Mouse (Mus musculus) lung, postnatal 4 days (tissue): ENCODE measurements at regions not wholly inside any gene's neighbourhood (a gene's known extent, or its start where the extent isn't known, plus 50 kb on each side); places are given as distances from the start of the nearest gene placed in this dataset.
A peak's percentile ranks its signal among the peaks of the same experiment; 100 is the strongest.
"Not testable (repeated sequence)": the region's sequence is repeated elsewhere in the genome, so short reads cannot be mapped to it uniquely, and the experiment has no call there.

Experiments used
- DNase-seq, 2 experiments: peaks; one replicate each; pipeline ENCODE4 v3.0.0; 2021

- DNase-seq, result no peak
Observed at GRCm38 (mm10) chr16:55168433-55168832, 129.4 kb downstream of the Zpld1 start.

DNA sequence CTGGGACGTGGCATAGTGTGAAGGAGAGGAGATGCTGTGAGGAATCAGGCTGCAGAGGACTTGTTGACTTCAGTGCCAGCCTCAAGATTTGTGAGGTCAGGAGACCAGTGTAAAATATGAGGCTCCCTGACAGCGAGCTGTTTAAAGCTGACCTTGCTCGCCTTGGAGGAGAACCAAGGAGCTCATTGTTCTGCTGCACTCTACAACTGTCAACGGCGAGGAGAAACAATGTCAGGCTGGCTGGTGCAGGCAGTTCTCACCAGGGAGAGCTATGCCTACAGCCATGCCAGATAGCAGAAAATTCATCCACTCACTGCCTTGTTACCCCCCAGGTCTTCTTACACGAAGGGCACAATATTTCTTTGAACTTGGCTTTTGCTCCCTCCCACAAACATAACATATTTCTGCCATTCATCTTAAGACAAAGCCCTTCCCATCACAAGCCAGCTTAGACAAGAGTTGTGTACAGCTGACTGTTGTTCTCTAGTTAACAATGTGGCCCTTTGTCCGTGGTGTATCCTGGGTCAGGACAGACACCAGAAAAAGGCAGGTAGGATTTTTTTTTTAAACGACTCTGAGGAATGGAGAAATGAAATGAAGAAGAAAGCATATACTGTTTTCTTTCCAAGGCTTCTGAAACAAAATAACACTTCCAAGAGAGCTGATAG, 131.5 kb downstream of the Zpld1 start:
- no peak for DNase-seq

GRCm38 (mm10) chr16:55162926-55163325, 134.9 kb downstream of the Zpld1 start:
- DNase-seq, result no peak

GRCm38 (mm10) chr16:55151726-55152125, 146.1 kb downstream of the Zpld1 start:
- peak in 1 of 2 experiments; percentile 13 for DNase-seq

DNA sequence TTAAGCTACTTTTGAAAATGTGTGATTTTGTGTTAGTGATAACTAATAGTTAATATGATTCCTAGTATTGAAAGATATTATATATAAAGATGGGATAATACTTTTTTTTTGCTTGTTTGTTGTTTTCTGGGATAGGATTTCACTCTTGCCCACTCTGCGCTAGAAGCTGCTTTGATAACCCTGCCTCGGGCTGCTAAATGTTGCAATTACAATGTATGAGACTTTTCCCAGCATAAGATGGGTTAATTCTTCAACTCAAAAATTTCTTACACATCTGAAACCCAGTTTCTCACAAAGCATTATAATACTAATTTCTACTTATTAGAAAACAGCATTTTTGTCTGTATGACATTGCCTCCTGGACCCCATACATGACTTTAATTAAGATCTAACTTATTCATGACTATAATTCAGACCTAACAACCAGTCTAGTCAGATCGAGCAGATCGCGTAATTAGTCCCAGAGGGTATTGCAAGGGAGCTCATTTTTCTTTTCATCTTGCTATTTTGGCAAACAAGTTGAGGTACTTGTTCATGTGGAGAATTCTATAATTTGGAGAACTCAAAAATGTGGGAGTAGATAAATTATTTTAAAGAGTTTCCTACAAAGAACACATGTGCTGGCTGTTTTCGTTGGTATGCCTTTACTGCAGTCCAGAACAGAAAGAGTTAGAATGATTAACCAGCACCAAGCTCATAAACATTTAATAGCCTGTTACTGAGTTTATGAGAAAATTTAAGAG, 155.2 kb downstream of the Zpld1 start:
- no peak for DNase-seq

DNA sequence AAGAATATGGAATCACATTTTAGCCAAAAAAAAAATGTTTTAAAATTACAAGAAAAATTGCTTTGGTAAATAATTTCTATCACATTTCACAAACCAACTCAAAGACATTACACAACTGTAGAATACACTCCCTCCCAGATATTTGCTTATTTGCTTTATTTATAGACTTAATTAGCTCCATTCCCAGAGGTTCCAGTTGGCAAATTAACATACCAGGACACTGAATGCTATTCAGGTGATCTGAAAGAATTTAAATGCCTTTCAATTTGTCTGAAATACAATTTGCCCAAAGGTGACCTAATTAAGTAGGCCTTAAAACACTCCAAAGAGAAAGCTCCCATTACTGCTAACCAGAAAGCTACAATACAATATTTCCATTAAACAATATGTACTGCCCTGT, 162.8 kb downstream of the Zpld1 start:
- no peak for DNase-seq

DNA sequence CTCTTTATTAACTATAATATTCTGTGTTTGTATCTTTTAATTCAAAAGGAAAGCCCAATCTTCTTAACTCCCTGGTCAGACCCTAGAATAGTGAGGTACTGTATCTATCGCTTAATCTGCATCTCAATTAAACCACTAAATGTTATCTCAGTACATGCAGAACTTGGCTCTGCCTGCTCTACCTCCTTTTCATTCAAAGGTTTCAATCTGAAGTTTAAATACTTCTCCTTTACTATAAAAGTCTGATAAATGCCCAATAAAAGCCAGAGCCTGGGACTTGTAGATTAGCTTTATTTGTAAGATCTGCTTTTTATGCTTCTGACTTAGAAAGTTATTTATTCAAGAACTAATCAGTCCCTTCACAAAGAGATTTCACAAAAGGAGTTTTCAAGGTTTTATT, 200.1 kb downstream of the Zpld1 start:
- no peak for DNase-seq

DNA sequence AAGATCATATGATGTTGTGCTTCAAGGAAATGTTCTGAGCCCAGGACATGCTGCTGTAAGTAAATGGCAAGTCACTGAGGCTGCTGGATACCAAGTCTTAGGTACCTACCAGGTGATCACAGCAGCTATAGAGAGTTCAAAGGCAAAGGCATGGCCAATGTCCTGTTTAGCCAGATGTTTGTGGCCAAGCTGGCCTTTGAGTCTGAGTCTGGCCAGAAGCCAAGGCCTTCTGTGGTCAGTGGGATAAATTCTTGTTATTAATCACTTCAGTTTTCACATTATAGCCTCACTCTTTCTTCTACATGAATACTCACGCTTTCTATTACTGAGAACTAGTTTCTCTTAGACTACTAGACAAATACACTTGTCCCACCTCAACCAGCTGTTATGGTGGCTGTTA, 210.3 kb downstream of the Zpld1 start:
- no peak for DNase-seq

- DNase-seq, result no peak
Observed at GRCm38 (mm10) chr16:55076172-55076571, 221.6 kb downstream of the Zpld1 start.

DNA sequence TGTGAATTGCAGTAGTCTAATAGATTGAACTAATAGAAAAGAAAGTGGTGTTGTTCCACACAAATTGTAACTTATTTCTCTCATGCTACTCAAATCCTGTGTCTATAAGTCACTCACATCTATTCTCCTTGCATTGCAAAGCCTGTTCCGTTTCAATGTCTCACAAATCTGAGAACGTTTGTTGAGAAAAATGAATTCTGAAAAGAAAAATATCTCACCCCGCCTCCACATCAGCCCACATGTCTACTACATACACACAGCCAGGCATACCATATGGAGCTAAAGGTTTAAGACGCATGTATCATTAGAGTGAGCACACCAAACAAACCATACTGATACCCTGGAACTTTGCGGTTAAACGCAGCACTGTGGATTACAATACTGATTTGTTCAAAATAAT, 258.0 kb downstream of the Zpld1 start:
- no peak for DNase-seq

DNA sequence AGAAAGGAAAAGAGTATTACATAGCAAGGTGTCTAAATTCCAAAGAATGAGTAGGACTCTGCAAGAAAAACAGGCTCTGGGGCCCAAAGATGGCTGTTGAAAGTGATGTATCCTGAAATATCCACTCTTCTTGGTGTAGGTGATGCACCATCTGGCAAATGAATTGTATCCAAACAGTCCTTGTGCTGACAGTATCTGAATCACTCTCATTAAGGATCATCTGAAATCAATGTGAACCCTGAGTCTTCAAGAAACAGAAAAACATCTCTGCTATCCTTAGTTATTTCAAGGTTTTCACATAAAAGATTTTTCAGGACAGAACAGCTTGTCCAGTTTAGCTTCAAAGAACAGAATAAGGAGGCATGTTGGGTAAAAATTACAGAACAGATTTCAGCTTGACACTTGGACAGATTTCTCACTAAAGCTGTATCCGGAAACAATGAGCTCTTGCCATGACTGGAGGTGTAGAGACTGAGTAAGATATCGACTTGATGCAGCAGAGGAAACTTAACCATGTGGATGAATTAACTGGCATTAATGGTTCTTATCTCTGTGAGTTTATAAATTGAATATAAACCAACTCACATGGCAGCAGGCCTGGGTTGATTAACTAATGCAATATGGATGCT, 296.0 kb downstream of the Zpld1 start:
- no peak for DNase-seq

DNA sequence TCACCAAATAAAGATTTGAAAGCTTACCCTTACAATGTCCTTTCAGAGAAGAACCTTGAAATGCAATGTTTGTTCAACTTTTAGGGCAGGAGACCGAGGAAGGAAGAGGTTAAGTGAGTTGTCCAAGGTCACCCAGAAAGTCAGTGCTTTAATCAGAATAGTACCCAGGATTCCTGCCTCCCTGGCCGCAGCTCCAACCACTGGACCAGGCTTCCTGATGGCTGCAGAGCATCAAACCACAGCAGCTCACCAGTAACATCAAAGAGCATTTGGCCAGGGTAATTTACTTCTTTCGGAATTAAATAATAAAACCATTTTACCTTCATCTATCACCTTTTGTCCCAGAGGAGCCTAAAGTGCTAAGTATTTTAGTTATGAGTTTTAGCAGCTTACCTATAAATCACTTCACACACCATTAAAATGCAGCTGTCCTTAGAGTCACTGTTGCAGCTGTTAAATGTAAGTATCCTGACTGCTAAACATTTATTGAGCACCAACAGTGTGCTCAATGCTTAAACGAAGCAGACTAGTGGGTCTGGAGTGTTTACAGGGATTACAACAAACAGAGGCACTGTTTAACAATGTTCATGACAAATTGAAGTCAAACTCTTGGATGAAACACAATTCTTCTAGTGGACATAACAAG, 306.1 kb downstream of the Zpld1 start:
- DNase-seq, result no peak

GRCm38 (mm10) chr16:54983759-54984218, 314.0 kb downstream of the Zpld1 start:
- DNase-seq, result peak; percentile 29 to 34

DNA sequence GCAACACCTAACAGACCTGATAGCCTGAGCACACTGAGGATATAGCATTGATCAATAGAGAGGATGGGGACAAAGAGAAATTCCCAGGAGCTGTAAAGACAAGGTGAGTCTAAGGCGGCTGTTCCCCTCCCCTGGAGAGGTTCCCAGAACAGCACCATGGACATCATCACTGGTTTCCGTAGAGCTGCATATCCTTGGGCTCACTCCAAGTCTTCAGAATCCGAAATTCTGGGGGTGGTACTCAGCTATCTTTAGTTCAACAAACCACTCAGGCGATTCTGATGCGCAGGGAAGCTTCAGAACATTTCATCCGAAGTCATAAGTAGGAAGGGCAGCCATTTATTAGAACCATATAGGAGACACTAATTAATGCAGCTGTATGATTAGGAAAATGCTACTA, 327.4 kb downstream of the Zpld1 start:
- no peak for DNase-seq

DNA sequence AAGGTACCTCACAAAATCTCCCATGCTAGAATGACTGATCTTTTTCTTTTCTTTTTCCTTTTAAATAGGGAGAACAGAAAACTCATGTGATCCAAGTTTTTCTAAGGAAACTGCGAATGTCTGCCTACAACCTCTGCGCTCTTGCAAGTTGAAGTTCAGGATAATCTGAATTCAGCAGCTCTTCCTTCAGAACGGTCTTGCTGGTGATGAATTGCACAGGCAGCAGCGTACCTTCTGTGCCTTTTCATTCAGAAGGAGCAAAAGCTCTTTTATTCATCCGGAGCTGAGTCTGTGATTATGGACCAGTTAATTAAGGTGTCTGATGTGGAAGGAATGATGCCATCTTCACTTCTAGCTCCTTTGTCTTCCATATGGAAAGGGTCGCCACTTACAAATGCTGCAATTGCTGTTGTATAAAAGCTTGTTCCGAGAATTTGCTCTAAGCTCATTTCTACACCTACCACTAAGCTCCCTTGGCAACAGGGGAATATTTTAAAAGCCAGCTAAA, 353.9 kb downstream of the Zpld1 start:
- DNase-seq, result no peak

- no peak for DNase-seq
Observed at GRCm38 (mm10) chr16:54928259-54928658, 369.5 kb downstream of the Zpld1 start.

DNA sequence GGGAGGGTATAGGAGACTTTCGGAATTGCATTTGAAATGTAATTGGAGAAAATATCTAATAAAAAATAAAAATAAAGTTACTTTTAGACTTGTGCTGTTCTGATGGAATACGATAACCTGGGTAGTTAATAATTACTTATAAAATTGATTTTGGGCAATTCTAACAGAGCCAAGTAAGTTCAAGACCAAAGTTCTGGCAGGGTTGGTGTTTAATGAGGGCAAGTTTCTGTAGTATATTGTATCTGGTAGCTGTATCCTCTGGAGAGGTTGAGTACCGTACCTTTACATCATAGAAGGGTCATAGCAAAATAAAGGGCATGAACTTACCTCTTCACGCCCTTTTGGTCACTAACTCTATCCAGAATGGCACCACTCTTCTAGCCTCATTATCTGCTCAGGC, 394.9 kb downstream of the Zpld1 start:
- no peak for DNase-seq

GRCm38 (mm10) chr16:54901461-54901860, 396.3 kb downstream of the Zpld1 start:
- DNase-seq, result no peak

DNA sequence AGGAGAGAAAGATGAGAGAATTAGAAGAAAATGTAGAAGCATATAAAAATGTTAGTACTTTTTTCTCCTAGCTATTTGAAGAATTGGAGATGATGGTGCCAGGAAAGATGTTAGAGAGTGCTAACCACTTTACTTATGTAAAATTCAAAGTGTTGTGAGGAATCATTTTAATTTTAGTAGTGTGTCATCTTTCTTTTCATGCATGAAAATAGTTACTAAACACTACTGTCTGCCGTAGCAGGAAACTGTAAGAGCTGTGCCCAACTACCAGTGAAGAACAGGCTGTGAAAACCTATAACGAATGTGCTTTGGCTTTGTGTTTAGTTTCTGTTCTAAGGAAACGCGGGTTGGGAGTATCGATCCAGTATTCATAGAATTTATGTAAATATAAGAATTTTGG, 403.1 kb downstream of the Zpld1 start:
- no peak for DNase-seq

GRCm38 (mm10) chr16:54857369-54857768, 440.4 kb downstream of the Zpld1 start:
- no peak for DNase-seq

DNA sequence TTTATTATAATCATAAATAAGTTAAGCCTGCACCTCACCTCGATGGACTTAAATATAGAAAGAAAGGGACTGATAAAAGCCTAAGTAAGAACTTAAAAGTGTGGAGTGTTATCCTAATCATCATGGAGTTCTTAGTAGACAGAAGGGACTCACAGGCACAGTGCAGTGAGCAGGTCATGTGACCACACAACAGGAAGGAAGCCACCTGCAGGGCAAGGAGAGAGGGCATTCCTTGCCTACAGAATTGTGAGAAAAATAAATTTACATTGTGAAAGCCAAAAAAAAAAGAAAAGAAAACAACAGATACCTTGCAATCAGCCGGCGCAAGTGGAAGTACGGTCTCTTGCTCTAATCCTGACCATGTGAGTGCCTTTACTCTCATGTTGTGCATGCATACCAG, 454.8 kb downstream of the Zpld1 start:
- not testable (repeated sequence) for DNase-seq
